Mouse (Mus musculus): Measurements from ENCODE around the gene Lman1l. TPM values are rescaled to one million over a fixed set of nuclear protein-coding genes. Genes with fewer than 3 reads are reported as not detected.

Lman1l gene
- polyA plus RNA-seq, 1 experiment from 2014 or later: not detected

- 62% methylated on average over 8 of the region's 8 CpGs for WGBS
- H3K9me3 ChIP-seq (replicated peaks): no peaks in the 10 kb centered on the region
- no peak overlapping the region for H3K27ac ChIP-seq
- H3K4me2 ChIP-seq: no peak overlapping the region
- H3K4me1 ChIP-seq (replicated peaks): peaks cover 38% of the 10 kb centered on the region
- H3K9ac ChIP-seq: no peak overlapping the region
- H3K4me3 ChIP-seq: no peak overlapping the region
- peaks cover 13% of the 10 kb centered on the region; the same call in 1 of the 2 replicates for H3K36me3 ChIP-seq
- no peak for ATAC-seq (replicated peaks; ENCODE audit: insufficient number of reproducible peaks, insufficient read depth, low FRiP score, low read depth)
- H3K27me3 ChIP-seq: peaks cover 3% of the 10 kb centered on the region
Observed at GRCm38 (mm10) chr9:57598851-57599563, 21.6 kb downstream of the Lman1l start.

DNA sequence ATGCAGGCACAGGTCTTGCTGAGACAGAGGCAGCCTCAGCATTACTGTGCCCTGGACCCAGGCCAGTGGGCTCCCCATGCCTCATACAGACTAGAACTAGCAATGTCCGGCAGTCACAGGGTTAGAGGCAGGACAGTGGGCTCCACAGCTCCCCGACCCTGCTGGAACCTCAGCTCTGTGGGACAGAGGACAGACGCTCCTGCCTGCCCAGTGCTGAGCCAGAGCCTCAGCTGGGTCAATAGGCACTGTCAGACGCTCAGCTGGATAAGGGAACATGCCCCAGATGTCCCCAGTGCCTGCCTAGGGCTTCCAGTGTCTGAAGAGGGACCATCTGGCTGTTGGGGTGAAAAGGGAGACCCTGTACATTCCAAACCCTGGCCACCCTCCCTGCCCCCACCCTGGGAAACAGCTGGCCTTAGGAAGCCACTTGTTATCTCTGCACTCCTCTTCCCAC, 22.6 kb downstream of the Lman1l start:
- WGBS: 17% methylated on average over 4 of the region's 4 CpGs
- no peak overlapping the region for H3K27ac ChIP-seq
- H3K4me2 ChIP-seq: no peak overlapping the region
- H3K4me1 ChIP-seq (replicated peaks): peaks cover 44% of the 10 kb centered on the region
- no peaks in the 10 kb centered on the region for H3K27me3 ChIP-seq
- H3K36me3 ChIP-seq: peaks cover 19% of the 10 kb centered on the region; the same call in 1 of the 2 replicates
- H3K9ac ChIP-seq: no peak overlapping the region
- ATAC-seq (replicated peaks; ENCODE audit: insufficient number of reproducible peaks, insufficient read depth, low FRiP score, low read depth): no peak
- H3K9me3 ChIP-seq (replicated peaks): no peaks in the 10 kb centered on the region
- no peak overlapping the region for H3K4me3 ChIP-seq

DNA sequence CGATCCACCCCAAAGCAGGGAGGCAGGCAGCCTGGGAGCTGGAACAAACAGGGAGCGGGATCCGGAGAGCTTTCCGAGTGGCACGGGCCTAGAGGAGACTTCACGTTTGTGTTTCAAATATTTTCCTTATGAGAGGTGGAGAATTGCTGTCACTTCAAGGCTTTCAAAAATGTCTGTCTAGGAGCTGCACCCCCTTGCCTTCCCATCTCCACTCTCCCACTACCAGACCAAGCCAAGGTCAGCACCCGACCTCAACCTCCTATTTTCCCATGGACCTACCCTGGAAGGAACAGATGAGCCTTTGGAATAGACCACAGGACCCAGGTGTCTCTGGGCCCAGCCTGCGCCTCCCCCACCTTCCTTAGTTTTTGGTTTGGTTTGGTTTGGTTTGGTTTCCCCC, 23.3 kb downstream of the Lman1l start:
- Histone ChIP-seq H3K9ac (no peak overlapping the region), H3K27ac (no peak overlapping the region), H3K36me3 (peaks cover 25% of the 10 kb centered on the region; the same call in 1 of the 2 replicates), H3K9me3 (replicated peaks) (no peaks in the 10 kb centered on the region), H3K4me1 (replicated peaks) (peaks cover 41% of the 10 kb centered on the region), H3K4me2 (no peak overlapping the region), H3K27me3 (no peaks in the 10 kb centered on the region), H3K4me3 (no peak overlapping the region)
- no peak for ATAC-seq (replicated peaks; ENCODE audit: insufficient number of reproducible peaks, insufficient read depth, low FRiP score, low read depth)
- 80% methylated on average over 8 of the region's 8 CpGs for WGBS

DNA sequence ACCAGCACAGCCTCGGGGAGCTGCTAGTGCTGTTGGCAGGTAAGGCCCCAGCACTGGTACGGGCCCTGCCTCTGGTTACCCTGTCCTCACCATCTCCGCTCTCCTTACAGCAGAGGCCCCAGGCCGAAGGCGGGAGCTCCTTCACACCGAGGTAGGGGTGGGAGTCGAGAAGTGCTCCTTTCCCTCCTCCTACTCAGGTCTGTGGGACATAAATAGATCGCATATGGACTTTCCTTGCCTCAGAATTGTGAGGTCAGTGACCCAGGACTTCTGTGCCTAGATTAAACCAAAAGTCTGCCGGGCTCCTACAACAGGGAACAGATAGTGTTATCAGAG, 26.4 kb downstream of the Lman1l start:
- Histone ChIP-seq H3K27ac (no peak overlapping the region), H3K27me3 (no peaks in the 10 kb centered on the region), H3K9ac (no peak overlapping the region), H3K36me3 (peaks cover 29% of the 10 kb centered on the region; the same call in 1 of the 2 replicates), H3K4me2 (no peak overlapping the region), H3K4me3 (no peak overlapping the region), H3K4me1 (replicated peaks) (peaks cover 28% of the 10 kb centered on the region), H3K9me3 (replicated peaks) (no peaks in the 10 kb centered on the region)
- WGBS: 50% methylated on average over 9 of the region's 9 CpGs
- no peak for ATAC-seq (replicated peaks; ENCODE audit: insufficient number of reproducible peaks, insufficient read depth, low FRiP score, low read depth)

- no peaks in the 10 kb centered on the region for H3K27me3 ChIP-seq
- H3K4me2 ChIP-seq: no peak overlapping the region
- H3K4me1 ChIP-seq (replicated peaks): peaks cover 34% of the 10 kb centered on the region
- WGBS: 56% methylated on average over 12 of the region's 12 CpGs
- no peaks in the 10 kb centered on the region for H3K9me3 ChIP-seq (replicated peaks)
- ATAC-seq (replicated peaks; ENCODE audit: insufficient number of reproducible peaks, insufficient read depth, low FRiP score, low read depth): no peak
- no peak overlapping the region for H3K27ac ChIP-seq
- no peak overlapping the region for H3K4me3 ChIP-seq
- H3K36me3 ChIP-seq: peaks cover 29% of the 10 kb centered on the region; the same call in 1 of the 2 replicates
- H3K9ac ChIP-seq: no peak overlapping the region
Observed at GRCm38 (mm10) chr9:57593454-57594173, 27.0 kb downstream of the Lman1l start.

GRCm38 (mm10) chr9:57590726-57591125, 29.8 kb downstream of the Lman1l start:
- H3K36me3 ChIP-seq: peaks cover 26% of the 10 kb centered on the region; the same call in 1 of the 2 replicates

DNA sequence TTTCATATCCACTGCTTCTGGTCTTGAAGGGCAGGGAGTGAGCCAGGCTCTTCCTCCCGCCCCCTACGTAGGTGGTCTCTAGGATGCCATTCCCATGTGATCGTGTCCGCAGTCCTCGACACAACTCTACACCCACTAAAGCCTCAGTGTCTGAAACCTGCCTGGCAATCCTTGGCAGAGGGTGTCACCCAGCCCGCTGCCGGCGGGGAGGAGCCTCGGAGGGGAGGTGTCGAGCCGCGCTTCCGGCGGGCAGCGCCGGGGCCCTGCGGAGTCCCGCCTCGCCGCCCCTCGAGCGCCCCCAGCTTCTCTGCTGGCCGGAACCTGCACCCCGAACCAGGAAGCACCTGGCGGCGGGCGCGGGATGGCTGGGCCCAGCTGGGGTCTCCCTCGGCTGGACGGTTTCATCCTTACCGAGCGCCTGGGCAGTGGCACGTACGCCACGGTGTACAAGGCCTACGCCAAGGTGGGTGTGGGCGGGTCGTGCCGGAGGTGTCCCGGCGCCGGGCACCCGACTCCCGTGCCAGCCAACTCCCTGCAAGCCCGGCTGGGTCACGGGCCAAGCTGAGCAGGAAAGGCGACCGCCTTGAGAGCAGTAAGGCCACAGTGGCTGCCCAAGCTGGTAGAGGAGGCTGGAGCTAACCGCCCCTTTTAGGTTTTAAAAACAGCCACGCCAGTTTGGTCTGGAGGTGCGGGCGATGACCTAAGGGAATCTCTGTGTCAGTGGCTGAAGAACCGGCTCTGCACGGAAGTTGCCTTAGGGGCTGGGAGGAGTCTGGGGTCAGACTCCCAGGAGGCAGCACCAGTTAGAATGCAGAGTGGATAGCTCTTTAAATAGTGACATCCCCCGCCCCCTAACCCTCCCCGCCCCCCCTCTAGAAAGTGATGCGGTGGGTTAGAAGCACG, 31.1 kb downstream of the Lman1l start, which contains the start of gene Ulk3:
Gene Ulk3 (plus strand): TSS at position 229 of the 903 bp plus-strand sequence.
- peak within 1 kb of the TSS; percentile 87 for H3K27ac ChIP-seq
- peak within 1 kb of the TSS; percentile 78 for H3K4me3 ChIP-seq
- H3K9me3 ChIP-seq (replicated peaks): no peaks in the 10 kb centered on the region
- peaks cover 21% of the 10 kb centered on the region; the same call in 1 of the 2 replicates for H3K36me3 ChIP-seq
- no peaks in the 10 kb centered on the region for H3K27me3 ChIP-seq
- WGBS: under 1% methylated on average over 58 of the region's 58 CpGs
- H3K4me2 ChIP-seq: peak within 1 kb of the TSS; percentile 85
- H3K4me1 ChIP-seq (replicated peaks): peaks cover 25% of the 10 kb centered on the region
- H3K9ac ChIP-seq: peak within 1 kb of the TSS; percentile 81
- peak; percentile 83 for ATAC-seq (replicated peaks; ENCODE audit: insufficient number of reproducible peaks, insufficient read depth, low FRiP score, low read depth)

More at GRCm38 (mm10) chr9:57590726-57591125, 29.8 kb downstream of the Lman1l start:
- ATAC-seq (replicated peaks; ENCODE audit: insufficient number of reproducible peaks, insufficient read depth, low FRiP score, low read depth): no peak
- 39% methylated on average over 5 of the region's 5 CpGs for WGBS
- Histone ChIP-seq H3K4me1 (replicated peaks) (peaks cover 25% of the 10 kb centered on the region), H3K9me3 (replicated peaks) (no peaks in the 10 kb centered on the region), H3K4me3 (no peak overlapping the region), H3K4me2 (peak overlapping the region; percentile 85; the same call in 1 of the 2 replicates), H3K27ac (no peak overlapping the region), H3K9ac (no peak overlapping the region), H3K27me3 (no peaks in the 10 kb centered on the region)

DNA sequence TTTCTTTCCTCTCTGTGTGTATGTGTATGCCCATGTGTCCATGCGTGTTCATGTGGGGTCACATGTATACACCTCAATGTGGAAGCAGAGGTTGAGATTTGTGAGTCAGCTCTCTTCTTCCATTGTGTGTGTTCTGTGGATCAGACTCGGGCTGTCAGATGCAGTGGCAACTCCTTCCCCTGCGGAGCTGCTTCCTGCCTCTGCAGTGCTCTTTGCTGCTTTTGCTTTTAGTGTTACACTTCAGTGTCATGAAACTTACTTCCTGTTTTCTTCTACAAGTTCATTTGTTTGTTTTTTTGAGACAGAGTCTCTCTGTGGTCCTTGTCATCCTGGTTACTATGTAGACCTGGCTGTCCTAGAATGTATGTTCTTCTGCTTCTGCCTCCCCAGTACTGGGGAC, 35.6 kb downstream of the Lman1l start:
- no peak for ATAC-seq (replicated peaks; ENCODE audit: insufficient number of reproducible peaks, insufficient read depth, low FRiP score, low read depth)
- H3K36me3 ChIP-seq: peaks cover 45% of the 10 kb centered on the region

GRCm38 (mm10) chr9:57577144-57577849, 43.3 kb downstream of the Lman1l start:
- H3K4me2 ChIP-seq: no peak overlapping the region
- H3K4me1 ChIP-seq (replicated peaks): no peaks in the 10 kb centered on the region
- H3K4me3 ChIP-seq: no peak overlapping the region
- H3K27me3 ChIP-seq: no peaks in the 10 kb centered on the region
- ATAC-seq (replicated peaks; ENCODE audit: insufficient number of reproducible peaks, insufficient read depth, low FRiP score, low read depth): no peak
- no peak overlapping the region for H3K27ac ChIP-seq
- H3K36me3 ChIP-seq: peaks cover 32% of the 10 kb centered on the region
- H3K9ac ChIP-seq: no peak overlapping the region
- WGBS: 72% methylated on average over 6 of the region's 6 CpGs
- H3K9me3 ChIP-seq (replicated peaks): no peaks in the 10 kb centered on the region

More for the DNA sequence above, 35.6 kb downstream of the Lman1l start:
- WGBS: 88% methylated on average over 3 of the region's 3 CpGs
- no peaks in the 10 kb centered on the region for H3K27me3 ChIP-seq
- peaks cover 12% of the 10 kb centered on the region for H3K4me1 ChIP-seq (replicated peaks)
- H3K27ac ChIP-seq: no peak overlapping the region
- H3K9ac ChIP-seq: no peak overlapping the region
- no peak overlapping the region for H3K4me3 ChIP-seq
- no peaks in the 10 kb centered on the region for H3K9me3 ChIP-seq (replicated peaks)
- H3K4me2 ChIP-seq: no peak overlapping the region

DNA sequence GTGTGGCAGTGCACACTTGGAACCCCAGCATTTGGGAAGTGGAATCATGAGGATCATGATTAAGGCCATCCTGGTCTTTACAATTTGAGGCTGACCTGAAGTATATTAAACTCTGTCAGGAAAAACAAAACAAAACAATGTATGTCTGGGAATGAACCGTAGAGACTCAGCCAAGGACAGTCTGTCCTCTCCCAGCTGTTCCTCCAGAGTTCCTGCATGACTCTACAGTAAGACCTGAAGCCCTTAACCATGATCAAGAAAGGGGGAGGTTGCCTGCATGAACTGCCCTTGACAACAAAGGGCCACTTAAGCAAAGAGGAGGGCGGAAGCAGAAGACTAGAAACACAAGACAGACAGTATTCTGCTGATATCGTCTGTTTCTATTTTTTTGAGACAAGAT, 45.0 kb downstream of the Lman1l start:
- Histone ChIP-seq H3K9me3 (replicated peaks) (no peaks in the 10 kb centered on the region), H3K4me2 (no peak overlapping the region), H3K27ac (no peak overlapping the region), H3K36me3 (peaks cover 24% of the 10 kb centered on the region), H3K4me1 (replicated peaks) (no peaks in the 10 kb centered on the region), H3K4me3 (no peak overlapping the region), H3K27me3 (no peaks in the 10 kb centered on the region), H3K9ac (no peak overlapping the region)
- 61% methylated on average over 3 of the region's 3 CpGs for WGBS
- no peak for ATAC-seq (replicated peaks; ENCODE audit: insufficient number of reproducible peaks, insufficient read depth, low FRiP score, low read depth)

All from heart, embryonic 15.5 days (tissue).